Mouse (Mus musculus) ES-E14 (cell line): ENCODE results near the gene Ano10.

Source experiments
- HCFC1 ChIP-seq: IDR thresholded peaks from 2 replicates; pipeline ENCODE4 v1.6.1; 2012; ENCODE audit warnings: low read length, inconsistent platforms, borderline replicate concordance; ENCODE audit not compliant: insufficient read depth
- MAFK ChIP-seq: IDR thresholded peaks from 2 replicates; pipeline ENCODE4 v1.6.1; 2014; ENCODE audit warnings: mild to moderate bottlenecking, low read depth, low read length, inconsistent platforms; ENCODE audit not compliant: insufficient read depth

DNA sequence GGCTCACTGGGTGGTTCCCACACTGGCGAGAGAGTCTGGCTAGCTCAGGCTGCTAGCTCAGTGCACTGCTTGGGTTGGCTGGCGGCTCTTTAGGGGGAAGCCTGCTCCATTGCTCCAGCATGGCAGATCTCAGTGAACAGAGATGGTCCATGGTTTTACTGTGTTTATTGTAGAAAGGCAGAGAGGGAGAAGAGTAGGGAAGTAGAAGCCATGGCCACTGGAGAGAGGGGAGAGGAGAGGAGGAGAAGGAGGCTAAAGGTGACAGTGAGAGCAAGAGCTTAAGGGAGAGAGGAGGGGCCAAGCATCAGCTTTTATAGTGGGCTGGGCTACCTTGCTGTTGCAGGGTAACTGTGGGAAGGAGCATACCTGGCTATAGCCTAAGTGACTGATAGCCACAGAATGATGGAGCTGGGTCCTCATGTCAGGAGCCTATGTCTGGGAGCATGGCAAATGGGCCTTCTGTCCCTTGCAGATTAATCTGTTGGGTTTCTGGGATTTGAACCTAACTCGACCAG lies 166.9 kb downstream of the Ano10 start:
- TF ChIP-seq MAFK (no peak), HCFC1 (no peak)
